Mouse (Mus musculus) forebrain, postnatal 0 days (tissue): ENCODE measurements around the gene Cdkn2a. TPM values are rescaled to one million over a fixed set of nuclear protein-coding genes. Genes with fewer than 3 reads are reported as not detected.

ENCODE experiments used
- ATAC-seq: fragments of 200-750 bp; cut with Nextera tagmentation; 2 replicates; pipeline ENCODE4 v1.8.0; 2017; ENCODE audit warnings: mild to moderate bottlenecking, moderate library complexity
- DNase-seq: peaks from one replicate; pipeline ENCODE4 v3.0.0-alpha.2; 2015
- H3K27ac ChIP-seq: fragments of 300-500 bp; sonication (generic); 2 replicates; pipeline ENCODE4 v1.5.1; 2014; ENCODE audit warnings: low read depth, mild to moderate bottlenecking, antibody characterized with exemption, low read length, moderate library complexity, mixed read lengths
- H3K27me3 ChIP-seq: fragments of 300-500 bp; sonication (generic); 2 replicates; pipeline ENCODE4 v1.6.1; 2014; ENCODE audit warnings: mild to moderate bottlenecking, low read length, mixed read lengths; ENCODE audit not compliant: insufficient read depth
- H3K36me3 ChIP-seq: fragments of 300-500 bp; sonication (generic); 2 replicates; pipeline ENCODE4 v1.6.1; 2014; ENCODE audit warnings: mild to moderate bottlenecking, moderate library complexity; ENCODE audit not compliant: insufficient read depth
- H3K4me1 ChIP-seq: fragments of 300-500 bp; sonication (generic); 2 replicates; pipeline ENCODE4 v1.6.1; 2014; ENCODE audit warnings: antibody characterized with exemption; ENCODE audit not compliant: insufficient read depth
- H3K4me2 ChIP-seq: fragments of 300-500 bp; sonication (generic); 2 replicates; pipeline ENCODE4 v1.6.1; 2014; ENCODE audit warnings: low read depth, mild to moderate bottlenecking, moderate library complexity
- H3K4me3 ChIP-seq: fragments of 300-500 bp; sonication (generic); 2 replicates; pipeline ENCODE4 v1.5.1; 2014; ENCODE audit warnings: low read depth, low read length, mixed read lengths
- H3K9ac ChIP-seq: fragments of 300-500 bp; sonication (generic); 2 replicates; pipeline ENCODE4 v1.6.1; 2014; ENCODE audit warnings: mild to moderate bottlenecking
- H3K9me3 ChIP-seq: fragments of 300-500 bp; sonication (generic); 2 replicates; pipeline ENCODE4 v1.6.1; 2016; ENCODE audit warnings: low read length
- CTCF ChIP-seq: sonication (generic); IDR thresholded peaks from 2 replicates; pipeline ENCODE4 v1.5.1; 2016; ENCODE audit warnings: antibody characterized with exemption, control low read depth, low read depth
- WGBS: fragments of 180-500 bp; shearing (Covaris S2); extraction: QIAGEN DNeasy Blood & Tissue Kit; methylation state at CpG from one replicate; pipeline ENCODE4 v1.1.7; 2014; 5-methylcytosine and 5-hydroxymethylcytosine counted together
- polyA plus RNA-seq: library from polyadenylated mRNA; unstranded; fragments of >200 nt; fragmentation: Nextera tagmentation; extraction: Ambion mirVana; gene quantifications from 2 replicates; pipeline ENCODE4 v1.2.1, GENCODE M21; 2015
- total RNA-seq: library from RNA; depleted of rRNA; stranded (reverse); fragments of >200 nt; gene quantifications from 2 replicates; pipeline ENCODE4 v1.2.3, GENCODE M21; 2014; rRNA removed

Cdkn2a gene
- not detected in 2 replicates for total RNA-seq
- not detected in 2 replicates for polyA plus RNA-seq

DNA sequence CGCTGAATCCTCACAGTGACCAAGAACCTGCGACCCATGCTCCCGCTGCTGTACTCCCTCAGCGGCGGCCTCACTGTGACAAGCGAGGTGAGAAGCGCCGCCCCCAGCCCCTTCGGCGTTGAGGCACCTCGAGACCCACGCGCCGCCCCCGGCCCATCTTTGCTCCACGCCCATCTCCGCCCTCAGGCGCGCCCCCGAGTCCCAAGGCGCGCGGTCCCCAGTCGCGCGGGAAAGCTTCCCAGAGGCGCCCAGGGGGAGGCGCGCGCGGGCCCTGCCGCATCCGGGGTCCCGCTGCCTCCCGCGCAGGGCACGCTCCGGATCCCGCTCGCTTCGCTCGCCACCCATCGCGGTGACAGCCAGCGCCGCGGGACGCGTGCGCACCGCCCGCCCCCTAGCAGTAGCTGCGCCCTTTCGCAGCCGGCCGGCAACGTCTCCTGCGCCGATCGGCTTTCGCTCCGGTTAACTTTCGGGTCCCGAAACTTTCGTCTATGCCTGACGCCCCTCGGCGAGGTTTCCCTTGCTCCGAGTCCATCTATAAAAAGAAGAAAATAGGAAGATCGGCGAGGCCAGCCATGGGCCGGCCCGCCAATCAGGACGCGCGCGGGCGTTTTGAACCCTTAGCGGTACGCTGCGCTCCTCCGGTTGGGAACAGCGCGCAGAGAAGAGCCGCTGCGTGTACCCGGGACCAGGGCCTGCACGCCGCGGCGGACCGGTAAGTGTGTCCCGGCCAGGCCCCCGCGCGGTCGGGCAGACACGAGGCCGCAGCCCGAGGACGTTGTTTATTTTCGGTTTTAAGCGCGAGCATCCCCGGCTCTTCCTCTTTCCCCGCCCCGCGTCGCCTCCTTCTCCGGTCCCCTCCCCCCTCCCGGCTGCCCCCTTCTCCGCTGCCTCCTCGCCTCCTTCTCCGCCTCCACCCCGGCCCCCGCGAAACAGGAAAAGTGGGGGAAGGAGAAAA lies at the start of gene Cdkn2a:
TSS of gene Cdkn2a (minus strand) at position 168 of the 955 bp plus-strand sequence.
- Histone ChIP-seq H3K4me2 (peak within 1 kb of the TSS; percentile 94), H3K9me3 (no peaks in the 10 kb centered on the region), H3K27me3 (peaks cover 90% of the 10 kb centered on the region), H3K4me1 (0 out of 2 replicates have a peak, but pooled peaks cover 3% of the 10 kb centered on the region), H3K36me3 (no peaks in the 10 kb centered on the region), H3K27ac (no peak within 1 kb of the TSS), H3K9ac (peak within 1 kb of the TSS; percentile 37), H3K4me3 (peak within 1 kb of the TSS; percentile 53)
- WGBS: 3% methylated on average over 98 of the region's 117 CpGs
- peak; percentile 79 for DNase-seq
- peak; percentile 49 for TF ChIP-seq CTCF
- peak; percentile 97 for ATAC-seq

DNA sequence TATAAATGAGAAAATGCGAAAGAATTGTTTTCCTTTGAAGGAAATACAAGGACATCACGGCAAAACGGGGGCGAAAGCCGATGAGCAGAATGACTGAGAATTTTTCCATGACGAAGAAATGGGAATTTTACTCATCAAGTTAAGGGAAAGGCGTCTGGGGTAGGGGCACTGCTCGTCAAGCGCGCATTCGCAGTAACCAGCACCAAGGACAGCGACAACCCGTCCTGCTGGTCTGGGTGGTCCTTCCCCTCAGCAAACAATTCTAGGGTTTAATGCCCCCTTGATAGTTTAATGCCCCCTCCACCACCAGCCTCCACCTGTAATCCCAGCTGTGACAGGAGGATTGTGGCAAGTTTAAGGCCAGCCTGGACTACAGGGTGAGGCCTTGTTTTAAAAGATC lies 19.0 kb upstream of the Cdkn2a start:
- no peak overlapping the region for H3K9ac ChIP-seq
- H3K4me2 ChIP-seq: no peak overlapping the region
- H3K4me3 ChIP-seq: no peak overlapping the region
- no peaks in the 10 kb centered on the region for H3K9me3 ChIP-seq
- H3K4me1 ChIP-seq: no peaks in the 10 kb centered on the region
- TF ChIP-seq CTCF: no peak
- ATAC-seq (no peak), DNase-seq (no peak)
- no peaks in the 10 kb centered on the region for H3K36me3 ChIP-seq
- no peak overlapping the region for H3K27ac ChIP-seq
- H3K27me3 ChIP-seq: peaks cover 55% of the 10 kb centered on the region
- WGBS: 23% methylated on average over 13 of the region's 13 CpGs

DNA sequence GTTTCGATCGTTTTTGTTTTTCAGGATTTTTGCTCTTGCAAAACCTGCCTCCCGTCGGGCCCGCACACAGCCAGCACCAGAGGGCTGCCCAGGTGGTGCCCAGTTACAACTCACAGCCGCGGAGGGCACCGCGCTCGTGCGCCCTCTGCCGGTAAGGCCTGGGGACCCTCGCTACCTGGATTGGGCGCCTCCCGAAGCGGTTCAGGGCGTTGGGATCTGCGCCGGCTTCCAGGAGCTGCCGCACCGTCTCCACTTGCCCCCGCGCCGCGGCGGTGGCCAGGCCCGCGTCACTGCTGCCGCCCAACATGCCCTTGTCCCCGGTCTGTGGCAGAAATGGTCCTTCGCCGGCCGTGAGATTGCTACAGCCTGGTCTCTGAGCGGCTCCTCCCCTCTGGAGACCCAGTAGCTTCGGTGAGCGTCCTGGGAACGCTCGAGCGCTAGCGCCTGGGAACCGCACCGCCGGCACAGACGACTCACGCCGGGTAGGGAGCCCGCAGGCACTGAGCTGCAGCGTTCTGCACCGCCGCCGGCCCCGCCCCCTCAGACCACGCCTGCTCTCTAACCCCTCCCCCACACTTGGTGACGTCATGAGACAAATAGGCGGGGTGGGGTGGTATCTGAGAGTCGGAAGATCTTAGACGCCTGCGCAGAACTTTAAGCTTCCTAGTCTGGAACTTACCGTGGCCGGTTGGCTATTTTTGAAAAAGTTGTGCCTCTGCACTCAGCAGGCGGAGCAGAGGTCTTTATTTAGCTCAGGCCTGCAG lies 16.2 kb upstream of the Cdkn2a start, which contains the start of gene Cdkn2b:
TSS of gene Cdkn2b (minus strand) at position 549 of the 764 bp plus-strand sequence.
- ATAC-seq (peak; percentile 84), DNase-seq (peak; percentile 65)
- Histone ChIP-seq H3K9me3 (no peaks in the 10 kb centered on the region), H3K27me3 (peaks cover 82% of the 10 kb centered on the region), H3K9ac (peak within 1 kb of the TSS; percentile 14; the same call in 1 of the 2 replicates), H3K36me3 (no peaks in the 10 kb centered on the region), H3K4me1 (no peaks in the 10 kb centered on the region), H3K4me2 (peak within 1 kb of the TSS; percentile 60), H3K4me3 (peak within 1 kb of the TSS; percentile 36), H3K27ac (no peak within 1 kb of the TSS)
- peak; percentile 71 for TF ChIP-seq CTCF
- WGBS: 2% methylated on average over 61 of the region's 61 CpGs

DNA sequence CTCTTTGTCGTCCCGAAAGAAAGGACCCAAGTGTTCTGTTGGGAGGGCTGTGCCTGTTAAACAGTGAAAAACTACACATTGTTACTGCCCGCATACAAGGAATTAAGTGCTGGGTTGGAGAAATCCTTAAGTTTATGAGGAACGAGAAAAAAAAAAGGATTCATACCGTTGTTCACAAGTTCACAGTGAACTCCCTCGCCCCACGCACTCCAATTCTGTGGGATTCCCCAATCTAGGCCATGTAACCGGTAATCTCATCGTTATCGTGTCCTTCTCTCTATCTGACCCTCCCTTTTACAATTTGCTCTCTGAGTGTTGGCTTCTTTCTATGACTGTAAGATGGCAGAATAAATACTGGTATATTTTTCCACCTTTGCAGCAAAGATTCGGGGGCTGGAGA lies 15.5 kb upstream of the Cdkn2a start:
- H3K4me1 ChIP-seq: no peaks in the 10 kb centered on the region
- no peaks in the 10 kb centered on the region for H3K36me3 ChIP-seq
- TF ChIP-seq CTCF: no peak
- peaks cover 89% of the 10 kb centered on the region for H3K27me3 ChIP-seq
- peak overlapping the region; percentile 60 for H3K4me2 ChIP-seq
- no peak overlapping the region for H3K27ac ChIP-seq
- H3K9me3 ChIP-seq: no peaks in the 10 kb centered on the region
- H3K4me3 ChIP-seq: peak overlapping the region; percentile 36; the same call in 1 of the 2 replicates
- H3K9ac ChIP-seq: no peak overlapping the region
- ATAC-seq: no peak
- DNase-seq: peak; percentile 47
- WGBS: 3% methylated on average over 11 of the region's 11 CpGs

DNA sequence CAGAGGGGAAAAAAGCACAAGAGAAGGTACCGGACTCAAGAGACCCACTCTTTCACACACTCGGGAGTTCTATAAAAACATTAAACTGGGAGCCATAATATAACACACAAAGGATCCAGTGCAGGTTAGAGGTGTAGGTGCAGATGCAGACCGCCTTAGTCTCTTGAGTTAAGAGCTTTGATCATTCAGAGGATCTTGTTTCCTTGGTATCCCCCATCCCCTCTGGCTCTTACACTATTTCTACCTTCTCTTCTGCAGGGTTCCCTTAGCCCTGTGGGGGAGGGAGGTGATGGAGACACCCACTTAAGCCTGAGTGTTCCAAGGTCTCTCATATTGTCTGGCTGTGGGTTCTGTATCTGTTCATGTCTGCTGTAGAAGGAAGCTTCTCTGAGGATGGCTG lies 13.5 kb upstream of the Cdkn2a start:
- Histone ChIP-seq H3K27ac (no peak overlapping the region), H3K4me1 (no peaks in the 10 kb centered on the region), H3K36me3 (no peaks in the 10 kb centered on the region), H3K4me3 (no peak overlapping the region), H3K9me3 (no peaks in the 10 kb centered on the region), H3K9ac (no peak overlapping the region), H3K4me2 (no peak overlapping the region), H3K27me3 (peaks cover 98% of the 10 kb centered on the region)
- WGBS: 9% methylated on average over 3 of the region's 3 CpGs
- no peak for DNase-seq
- ATAC-seq: no peak
- no peak for TF ChIP-seq CTCF

DNA sequence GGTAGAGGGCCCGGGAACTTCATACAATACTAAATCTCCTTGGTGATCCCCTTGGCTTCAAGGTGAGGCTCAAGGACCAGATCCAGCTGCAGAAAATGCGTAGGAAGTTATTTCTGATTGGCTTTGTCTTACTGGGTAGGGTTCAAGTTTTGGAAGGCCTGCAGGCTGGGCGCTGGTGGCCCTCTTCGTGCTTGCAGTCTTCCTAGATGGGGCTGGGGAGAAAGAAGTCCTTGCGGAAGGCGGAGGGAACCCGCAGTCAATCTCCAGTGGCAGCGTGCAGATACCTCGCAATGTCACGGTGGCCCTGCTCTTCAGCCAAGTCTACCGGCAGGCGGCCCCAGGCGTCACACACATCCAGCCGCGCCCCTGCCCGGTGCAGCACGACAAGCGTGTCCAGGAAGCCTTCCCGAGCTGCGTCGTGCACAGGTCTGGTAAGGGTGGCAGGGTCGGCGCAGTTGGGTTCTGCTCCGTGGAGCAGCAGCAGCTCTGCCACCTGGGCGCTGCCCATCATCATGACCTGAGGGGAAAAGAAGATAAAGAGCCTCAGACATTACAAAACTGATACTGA lies 12.4 kb upstream of the Cdkn2a start:
- no peaks in the 10 kb centered on the region for H3K4me1 ChIP-seq
- no peaks in the 10 kb centered on the region for H3K9me3 ChIP-seq
- ATAC-seq (no peak), DNase-seq (no peak)
- no peak overlapping the region for H3K4me2 ChIP-seq
- H3K9ac ChIP-seq: no peak overlapping the region
- WGBS: 3% methylated on average over 25 of the region's 25 CpGs
- H3K27me3 ChIP-seq: peaks cover 96% of the 10 kb centered on the region
- H3K36me3 ChIP-seq: no peaks in the 10 kb centered on the region
- TF ChIP-seq CTCF: no peak
- H3K27ac ChIP-seq: no peak overlapping the region
- H3K4me3 ChIP-seq: no peak overlapping the region
